Mouse (Mus musculus) ES-Bruce4 (cell line): ENCODE results near the gene Afmid.

Experiments
- CTCF ChIP-seq: IDR thresholded peaks from one replicate; pipeline ENCODE4 v1.8.1; 2011; ENCODE audit warnings: low read depth, low read length
- EP300 ChIP-seq: IDR thresholded peaks from 2 replicates; pipeline ENCODE4 v1.6.1; 2011; ENCODE audit warnings: low read depth, low read length; ENCODE audit not compliant: insufficient read depth

- no peak for TF ChIP-seq CTCF
- no peak for TF ChIP-seq EP300
These were observed 10.9 kb upstream of the Afmid start for GRCm38 (mm10) chr11:117814704-117815366.
